ENCODE assay signal across 12 mouse cellular contexts in the genomic region with DNA sequence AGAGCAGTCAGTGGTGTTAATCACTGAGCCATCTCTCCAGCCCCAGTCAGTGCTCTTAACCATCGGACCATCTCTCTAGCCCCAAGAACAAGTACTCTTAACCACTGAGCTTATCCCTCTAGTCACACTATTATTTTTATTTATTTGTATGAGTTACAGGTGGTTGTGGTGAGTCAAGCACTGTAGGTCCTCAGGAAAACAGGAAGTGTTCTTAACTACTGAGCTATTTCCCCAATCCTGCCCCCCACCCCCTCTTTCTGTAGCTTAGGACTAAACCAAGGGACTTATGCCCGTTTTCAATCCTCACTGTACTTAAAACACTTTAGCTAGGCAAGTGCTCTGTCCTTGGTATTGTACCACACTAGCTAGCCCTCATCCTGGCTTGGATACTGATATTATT.
"Had no signal": no experiment of that assay in that cellular context is flagged by ENCODE, and none has a peak within 500 bp of the region (broad histone marks: within the 10 kb centered on the region; RNA-seq: fewer than 3 reads in every experiment).

No protein-coding gene starts in this region.

- ATAC-seq: intestine, embryonic 16.5 days; midbrain, embryonic 16.5 days had no signal

- DNase-seq: kidney, adult 8-10 months; kidney, postnatal 36 days; layer of hippocampus, adult 9-11 months; layer of hippocampus, postnatal 36 days; lung, adult 2 months; lung, postnatal 10 days; lung, postnatal 4 days; right cerebral cortex, adult 18-20 months; thymus, adult 18-20 months; thymus, postnatal 14 days had no signal
